Mouse (Mus musculus) kidney, embryonic 16.5 days (tissue): ENCODE measurements around the gene Gm20390. TPM values are rescaled to one million over a fixed set of nuclear protein-coding genes. Genes with fewer than 3 reads are reported as not detected.
A peak's percentile ranks its signal among the peaks of the same experiment; 100 is the strongest.
"Not testable (repeated sequence)": the region's sequence is repeated elsewhere in the genome, so short reads cannot be mapped to it uniquely, and the experiment has no call there.

Source experiments
- ATAC-seq: fragments of 200-750 bp; cut with Nextera tagmentation; 2 replicates; pipeline ENCODE4 v1.8.0; 2017; ENCODE audit warnings: moderate TSS enrichment; ENCODE audit not compliant: low FRiP score, low TSS enrichment
- H3K27ac ChIP-seq: fragments of 300-500 bp; sonication (generic); 2 replicates; pipeline ENCODE4 v1.5.1; 2014; ENCODE audit warnings: low read length
- H3K27me3 ChIP-seq: fragments of 300-500 bp; sonication (generic); 2 replicates; pipeline ENCODE4 v1.6.1; 2014; ENCODE audit warnings: low read length, control low read depth, mixed read lengths; ENCODE audit not compliant: insufficient read depth
- H3K36me3 ChIP-seq: fragments of 300-500 bp; sonication (generic); 2 replicates; pipeline ENCODE4 v1.6.1; 2014; ENCODE audit warnings: low read length, control low read depth, mixed read lengths; ENCODE audit not compliant: insufficient read depth
- H3K4me1 ChIP-seq: fragments of 300-500 bp; sonication (generic); 2 replicates; pipeline ENCODE4 v1.6.1; 2014; ENCODE audit warnings: low read length, control low read depth, mixed read lengths; ENCODE audit not compliant: insufficient read depth
- H3K4me2 ChIP-seq: fragments of 300-500 bp; sonication (generic); replicated peaks from 2 replicates; pipeline ENCODE4 v1.6.1; 2014; ENCODE audit warnings: low read depth, low read length
- H3K4me3 ChIP-seq: fragments of 300-500 bp; sonication (generic); 2 replicates; pipeline ENCODE4 v1.5.1; 2014; ENCODE audit warnings: mild to moderate bottlenecking, low read length
- H3K9ac ChIP-seq: fragments of 300-500 bp; sonication (generic); replicated peaks from 2 replicates; pipeline ENCODE4 v1.6.1; 2014; ENCODE audit warnings: low read length
- H3K9me3 ChIP-seq: fragments of 300-500 bp; sonication (generic); 2 replicates; pipeline ENCODE4 v1.6.1; 2016; ENCODE audit warnings: low read length, control low read depth
- WGBS: fragments of 180-500 bp; shearing (Covaris S2); extraction: QIAGEN DNeasy Blood & Tissue Kit; methylation state at CpG from one replicate; pipeline ENCODE4 v1.1.7; 2014; 5-methylcytosine and 5-hydroxymethylcytosine counted together
- polyA plus RNA-seq: library from polyadenylated mRNA; unstranded; fragments of >200 nt; fragmentation: Nextera tagmentation; extraction: Ambion mirVana; gene quantifications from 2 replicates; pipeline ENCODE4 v1.2.1, GENCODE M21; 2015

Gm20390 gene
- polyA plus RNA-seq, 1 experiment from 2014 or later, result 448 TPM

- Histone ChIP-seq H3K4me2 (peak overlapping the region; percentile 13; the same call in 1 of the 2 replicates), H3K4me1 (peaks cover 35% of the 10 kb centered on the region), H3K27ac (peak overlapping the region; percentile 2; the same call in 1 of the 2 replicates), H3K9ac (no peak overlapping the region; the same call in 1 of the 2 replicates), H3K9me3 (no peaks in the 10 kb centered on the region), H3K36me3 (peaks cover 43% of the 10 kb centered on the region), H3K27me3 (no peaks in the 10 kb centered on the region), H3K4me3 (no peak overlapping the region)
- 17% methylated on average over 5 of the region's 5 CpGs for WGBS
- ATAC-seq, result no peak
These were observed 15.7 kb downstream of the Gm20390 start for GRCm38 (mm10) chr11:93952376-93952775.

GRCm38 (mm10) chr11:93950045-93950444 lies 18.0 kb downstream of the Gm20390 start:
- H3K9ac ChIP-seq, result no peak overlapping the region
- H3K4me2 ChIP-seq, result no peak overlapping the region
- peaks cover 29% of the 10 kb centered on the region for H3K4me1 ChIP-seq
- H3K36me3 ChIP-seq, result peaks cover 43% of the 10 kb centered on the region
- no peaks in the 10 kb centered on the region for H3K9me3 ChIP-seq
- ATAC-seq, result no peak
- 76% methylated on average over 1 of the region's 1 CpGs for WGBS
- H3K4me3 ChIP-seq, result no peak overlapping the region
- no peak overlapping the region for H3K27ac ChIP-seq
- H3K27me3 ChIP-seq, result no peaks in the 10 kb centered on the region

- Histone ChIP-seq H3K36me3 (peaks cover 43% of the 10 kb centered on the region), H3K9ac (no peak overlapping the region)
- WGBS, result 79% methylated on average over 9 of the region's 9 CpGs
These were observed 19.1 kb downstream of the Gm20390 start for GRCm38 (mm10) chr11:93948887-93949567.

DNA sequence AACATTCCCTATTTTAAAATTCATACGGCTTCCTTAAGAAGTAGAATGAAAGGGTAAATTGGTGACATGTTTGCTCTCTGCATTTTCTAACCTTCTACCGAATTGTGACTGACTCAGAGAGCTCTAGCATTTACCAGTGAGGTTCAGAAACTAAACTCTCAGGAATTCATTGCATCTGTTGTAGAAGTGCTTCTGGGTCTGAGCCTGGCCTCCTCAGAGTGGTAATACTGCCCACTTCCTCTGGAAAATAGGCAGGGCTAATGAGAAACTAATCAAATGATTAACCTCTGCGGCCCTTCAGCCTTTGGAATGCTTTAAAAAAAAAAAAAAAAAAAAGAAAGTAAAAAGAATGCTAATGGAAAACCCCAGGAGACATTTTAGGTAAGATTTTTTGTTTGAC lies 23.1 kb downstream of the Gm20390 start:
- H3K9ac ChIP-seq, result no peak overlapping the region
- H3K4me3 ChIP-seq, result no peak overlapping the region
- 0 out of 2 replicates have a peak overlapping the region, but pooled peaks have one; percentile 43 for H3K27ac ChIP-seq
- no peaks in the 10 kb centered on the region for H3K27me3 ChIP-seq
- H3K9me3 ChIP-seq, result no peaks in the 10 kb centered on the region
- no peaks in the 10 kb centered on the region for H3K4me1 ChIP-seq
- ATAC-seq, result no peak
- H3K36me3 ChIP-seq, result peaks cover 18% of the 10 kb centered on the region
- H3K4me2 ChIP-seq, result no peak overlapping the region
- 57% methylated on average over 3 of the region's 3 CpGs for WGBS

More at GRCm38 (mm10) chr11:93948887-93949567, 19.1 kb downstream of the Gm20390 start:
- no peak overlapping the region for H3K4me3 ChIP-seq
- peaks cover 21% of the 10 kb centered on the region for H3K4me1 ChIP-seq
- no peak overlapping the region for H3K4me2 ChIP-seq
- no peaks in the 10 kb centered on the region for H3K9me3 ChIP-seq
- no peaks in the 10 kb centered on the region for H3K27me3 ChIP-seq
- no peak for ATAC-seq
- no peak overlapping the region for H3K27ac ChIP-seq

GRCm38 (mm10) chr11:93940906-93941305 lies 27.2 kb downstream of the Gm20390 start:
- 81% methylated on average over 2 of the region's 2 CpGs for WGBS
- H3K27ac ChIP-seq, result no peak overlapping the region
- H3K4me3 ChIP-seq, result no peak overlapping the region
- no peak overlapping the region for H3K9ac ChIP-seq
- peaks cover 22% of the 10 kb centered on the region for H3K36me3 ChIP-seq
- no peaks in the 10 kb centered on the region for H3K27me3 ChIP-seq
- no peaks in the 10 kb centered on the region for H3K4me1 ChIP-seq
- no peak overlapping the region for H3K4me2 ChIP-seq
- H3K9me3 ChIP-seq, result no peaks in the 10 kb centered on the region
- no peak for ATAC-seq

GRCm38 (mm10) chr11:93929106-93929505 lies 39.0 kb downstream of the Gm20390 start:
- H3K36me3 ChIP-seq, result peaks cover 39% of the 10 kb centered on the region
- no peaks in the 10 kb centered on the region for H3K27me3 ChIP-seq
- H3K4me1 ChIP-seq, result no peaks in the 10 kb centered on the region
- H3K27ac ChIP-seq, result no peak overlapping the region
- no peak overlapping the region for H3K4me3 ChIP-seq
- H3K4me2 ChIP-seq, result no peak overlapping the region
- no peak for ATAC-seq
- H3K9me3 ChIP-seq, result no peaks in the 10 kb centered on the region
- H3K9ac ChIP-seq, result no peak overlapping the region

DNA sequence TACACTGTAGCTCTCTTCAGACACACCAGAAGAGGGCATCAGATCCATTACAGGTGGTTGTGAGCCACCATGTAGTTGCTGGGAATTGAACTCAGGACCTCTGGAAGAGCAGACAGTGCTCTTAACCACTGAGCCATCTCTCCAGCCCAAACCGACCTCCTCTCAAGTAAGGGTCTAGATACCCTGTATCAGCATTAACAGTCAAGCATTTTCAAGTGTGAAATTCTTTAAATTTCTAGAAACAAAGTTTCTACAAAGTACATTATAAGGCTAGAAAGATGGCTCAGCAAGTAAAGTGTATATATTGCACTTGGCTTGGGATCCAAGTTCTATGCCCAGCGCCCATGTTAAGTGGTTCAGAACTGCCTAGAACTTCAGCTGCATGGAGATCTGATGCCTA lies 53.1 kb downstream of the Gm20390 start:
- peaks cover 42% of the 10 kb centered on the region for H3K36me3 ChIP-seq
- H3K9me3 ChIP-seq, H3K4me2 ChIP-seq, H3K9ac ChIP-seq, H3K4me1 ChIP-seq, ATAC-seq, H3K27me3 ChIP-seq, H3K4me3 ChIP-seq, H3K27ac ChIP-seq: not testable (repeated sequence)
- WGBS, result 95% methylated on average over 2 of the region's 2 CpGs

DNA sequence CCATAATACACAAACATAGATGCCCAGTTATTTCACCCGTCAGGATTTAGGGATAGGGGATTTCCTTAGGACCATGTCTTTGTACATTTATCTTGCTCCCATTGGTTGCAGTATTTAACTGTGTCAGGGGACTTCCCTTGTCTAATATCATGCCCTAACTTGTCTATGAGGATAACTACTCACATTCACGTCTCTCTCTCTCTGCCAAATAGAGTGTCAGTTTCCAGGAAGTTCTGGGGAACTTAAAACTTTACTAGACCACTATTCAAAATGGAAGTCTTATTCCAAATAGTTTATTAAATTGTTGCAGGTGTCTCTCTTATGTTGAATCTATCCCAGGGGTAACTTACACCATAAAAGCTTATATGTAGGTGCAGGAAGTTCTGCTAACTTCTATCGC lies 56.5 kb downstream of the Gm20390 start:
- no peak for ATAC-seq
- 85% methylated on average over 3 of the region's 3 CpGs for WGBS
- no peaks in the 10 kb centered on the region for H3K4me1 ChIP-seq
- no peak overlapping the region for H3K4me3 ChIP-seq
- H3K27ac ChIP-seq, result no peak overlapping the region
- no peak overlapping the region for H3K9ac ChIP-seq
- H3K36me3 ChIP-seq, result peaks cover 45% of the 10 kb centered on the region
- H3K4me2 ChIP-seq, result no peak overlapping the region
- no peaks in the 10 kb centered on the region for H3K9me3 ChIP-seq
- no peaks in the 10 kb centered on the region for H3K27me3 ChIP-seq

DNA sequence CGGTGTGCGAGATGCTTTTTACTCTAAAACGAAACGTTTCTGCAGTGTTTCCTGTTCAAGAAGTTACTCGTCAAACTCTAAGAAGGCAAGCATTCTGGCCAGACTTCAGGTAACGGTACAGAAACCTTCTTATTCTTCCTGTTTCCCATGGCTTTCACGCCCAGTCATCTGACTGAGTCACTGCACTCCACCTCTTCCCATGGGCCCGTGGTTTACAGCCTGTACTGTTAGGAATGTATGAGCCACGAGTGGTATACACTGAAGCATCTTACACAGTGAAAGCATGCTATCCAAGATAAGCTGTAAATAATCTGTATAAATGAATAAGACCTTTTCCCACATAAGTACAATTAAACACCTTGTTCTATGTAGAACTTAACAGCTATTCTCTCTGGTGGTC lies 59.3 kb downstream of the Gm20390 start:
- Histone ChIP-seq H3K4me1 (no peaks in the 10 kb centered on the region), H3K4me3 (no peak overlapping the region), H3K4me2 (no peak overlapping the region), H3K36me3 (peaks cover 50% of the 10 kb centered on the region), H3K27me3 (no peaks in the 10 kb centered on the region), H3K27ac (no peak overlapping the region), H3K9ac (no peak overlapping the region), H3K9me3 (no peaks in the 10 kb centered on the region)
- no peak for ATAC-seq
- WGBS, result 85% methylated on average over 9 of the region's 9 CpGs

- no peak overlapping the region for H3K27ac ChIP-seq
- no peak overlapping the region for H3K4me3 ChIP-seq
- H3K36me3 ChIP-seq, result peaks cover 45% of the 10 kb centered on the region
- H3K4me2 ChIP-seq, result no peak overlapping the region
- H3K4me1 ChIP-seq, result no peaks in the 10 kb centered on the region
- H3K9ac ChIP-seq, result no peak overlapping the region
- 79% methylated on average over 3 of the region's 3 CpGs for WGBS
- no peaks in the 10 kb centered on the region for H3K27me3 ChIP-seq
- no peak for ATAC-seq
- H3K9me3 ChIP-seq, result no peaks in the 10 kb centered on the region
These were observed 60.3 kb downstream of the Gm20390 start for GRCm38 (mm10) chr11:93907839-93908238.
